Mouse (Mus musculus) brain, embryonic 14.5 days (tissue): ENCODE results near the gene Yipf1. TPM values are rescaled to one million over a fixed set of nuclear protein-coding genes. Genes with fewer than 3 reads are reported as not detected.

Source experiments
- DNase-seq: peaks from one replicate; pipeline ENCODE4 v3.0.0-alpha.2; 2011; ENCODE audit warnings: low read depth
- CTCF ChIP-seq: fragments of 200-500 bp; IDR thresholded peaks from 2 replicates; pipeline ENCODE4 v1.5.1; 2012; ENCODE audit warnings: inconsistent platforms, mild to moderate bottlenecking, moderate library complexity, borderline replicate concordance; ENCODE audit not compliant: insufficient read depth, insufficient read length; ENCODE audit errors: extremely low read depth
- POLR2A ChIP-seq: fragments of 200-500 bp; IDR thresholded peaks from 2 replicates; pipeline ENCODE4 v1.6.1; 2012; ENCODE audit warnings: mild to moderate bottlenecking, inconsistent platforms, borderline replicate concordance; ENCODE audit not compliant: poor library complexity, insufficient read depth, insufficient read length, severe bottlenecking; ENCODE audit errors: extremely low read depth
- polyA plus RNA-seq: library from polyadenylated mRNA; depleted of rRNA; stranded (reverse); fragments of >200 nt; gene quantifications from 2 replicates; pipeline ENCODE4 v1.2.3, GENCODE M21; 2012

Yipf1 gene
- polyA plus RNA-seq, 1 experiment: 40.8 TPM

- TF ChIP-seq POLR2A (no peak), CTCF (no peak)
- no peak for DNase-seq
Observed at GRCm38 (mm10) chr4:107300371-107300770, 13.8 kb upstream of the Yipf1 start.

GRCm38 (mm10) chr4:107300902-107301555 lies 13.1 kb upstream of the Yipf1 start:
- TF ChIP-seq CTCF (no peak), POLR2A (no peak)
- no peak for DNase-seq

- TF ChIP-seq POLR2A (no peak), CTCF (no peak)
- no peak for DNase-seq
Observed at GRCm38 (mm10) chr4:107302221-107302620, 11.9 kb upstream of the Yipf1 start.

- no peak for TF ChIP-seq CTCF
- TF ChIP-seq POLR2A: no peak
- no peak for DNase-seq
Observed at GRCm38 (mm10) chr4:107302832-107303231, 11.3 kb upstream of the Yipf1 start.

GRCm38 (mm10) chr4:107303531-107303930 lies 10.6 kb upstream of the Yipf1 start:
- TF ChIP-seq CTCF: no peak
- TF ChIP-seq POLR2A: no peak
- DNase-seq: no peak

- TF ChIP-seq CTCF (no peak), POLR2A (no peak)
- DNase-seq: peak; percentile 5
Observed at GRCm38 (mm10) chr4:107306966-107307365, 7.2 kb upstream of the Yipf1 start, which contains the start of gene Dio1. Gene Dio1 (minus strand): TSS chr4:107307169.

- no peak for DNase-seq
- TF ChIP-seq CTCF (no peak), POLR2A (no peak)
Observed at GRCm38 (mm10) chr4:107314479-107314805, 279 bp downstream of the Yipf1 start.

- DNase-seq: no peak
- no peak for TF ChIP-seq POLR2A
Observed at GRCm38 (mm10) chr4:107318646-107319045, 4.5 kb downstream of the Yipf1 start.

GRCm38 (mm10) chr4:107321041-107321440 lies 6.9 kb downstream of the Yipf1 start:
- no peak for TF ChIP-seq POLR2A
- TF ChIP-seq CTCF: no peak

GRCm38 (mm10) chr4:107323113-107323512 lies 8.9 kb downstream of the Yipf1 start:
- TF ChIP-seq CTCF (no peak), POLR2A (no peak)
- DNase-seq: no peak

More at GRCm38 (mm10) chr4:107321041-107321440, 6.9 kb downstream of the Yipf1 start:
- no peak for DNase-seq

- TF ChIP-seq CTCF: no peak
- no peak for TF ChIP-seq POLR2A
- DNase-seq: no peak
Observed at GRCm38 (mm10) chr4:107328530-107328929, 14.4 kb downstream of the Yipf1 start.

GRCm38 (mm10) chr4:107333514-107333913 lies 19.4 kb downstream of the Yipf1 start:
- DNase-seq: no peak
- TF ChIP-seq POLR2A: no peak
- TF ChIP-seq CTCF: peak; percentile 10; the same call in 1 of the 2 replicates
